Mouse (Mus musculus) liver, adult 2 months (tissue): ENCODE results near the gene Cdk5rap1. TPM values are rescaled to one million over a fixed set of nuclear protein-coding genes. Genes with fewer than 3 reads are reported as not detected.
A peak's percentile ranks its signal among the peaks of the same experiment; 100 is the strongest.

Source experiments
- DNase-seq: peaks from one replicate; pipeline ENCODE4 v3.0.0-alpha.2; 2011; ENCODE audit warnings: low read depth, low spot score; ENCODE audit errors: extremely low read depth
- H3K27ac ChIP-seq: fragments of 200-500 bp; replicated peaks from 2 replicates; pipeline ENCODE4 v1.5.1; 2012; ENCODE audit warnings: low read depth, mild to moderate bottlenecking, control low read depth, inconsistent platforms, low read length; ENCODE audit not compliant: insufficient read depth
- H3K27me3 ChIP-seq: fragments of 200-500 bp; 2 replicates; pipeline ENCODE4 v1.6.1; 2012; ENCODE audit warnings: mild to moderate bottlenecking, moderate library complexity, low read length, inconsistent platforms; ENCODE audit not compliant: control insufficient read depth, insufficient read depth
- H3K36me3 ChIP-seq: fragments of 200-500 bp; 2 replicates; pipeline ENCODE4 v1.6.1; 2012; ENCODE audit warnings: low read length, inconsistent platforms; ENCODE audit not compliant: control insufficient read depth, insufficient read depth
- H3K4me1 ChIP-seq: fragments of 200-500 bp; 2 replicates; pipeline ENCODE4 v1.6.1; 2011; ENCODE audit warnings: low read length; ENCODE audit not compliant: control insufficient read depth, insufficient read depth
- H3K4me3 ChIP-seq: fragments of 200-500 bp; 2 replicates; pipeline ENCODE4 v1.5.1; 2011; ENCODE audit warnings: low read depth, mild to moderate bottlenecking, control low read depth, low read length, moderate library complexity; ENCODE audit not compliant: insufficient read depth
- H3K79me2 ChIP-seq: fragments of 200-500 bp; 2 replicates; pipeline ENCODE4 v1.6.1; 2012; ENCODE audit warnings: inconsistent platforms, mild to moderate bottlenecking, low read length, moderate library complexity; ENCODE audit not compliant: control insufficient read depth, insufficient read depth
- H3K9ac ChIP-seq: fragments of 200-500 bp; 2 replicates; pipeline ENCODE4 v1.6.1; 2012; ENCODE audit warnings: low read depth, mild to moderate bottlenecking, control low read depth, inconsistent platforms, low read length
- CTCF ChIP-seq: fragments of 200-500 bp; IDR thresholded peaks from 2 replicates; pipeline ENCODE4 v1.5.1; 2011; ENCODE audit warnings: low read depth, low read length, control low read depth
- POLR2A ChIP-seq: fragments of 200-500 bp; IDR thresholded peaks from 2 replicates; pipeline ENCODE4 v1.6.1; 2011; ENCODE audit warnings: low read length, control low read depth; ENCODE audit not compliant: insufficient read depth; ENCODE audit errors: extremely low read depth
- WGBS: fragments of 180-500 bp; shearing (Covaris S2); methylation state at CpG from one replicate; pipeline ENCODE4 v1.1.7; 2018; 5-methylcytosine and 5-hydroxymethylcytosine counted together
- polyA plus RNA-seq: library from polyadenylated mRNA; depleted of rRNA; stranded (reverse); fragments of >200 nt; gene quantifications from 2 replicates; pipeline ENCODE4 v1.2.3, GENCODE M21; 2012; rRNA removed
- total RNA-seq: library from RNA; depleted of rRNA; stranded (reverse); fragments of >200 nt; gene quantifications from 2 replicates; pipeline ENCODE4 v1.2.3, GENCODE M21; 2014; rRNA removed

The Cdk5rap1 gene
- total RNA-seq (21.8 and 28.8 TPM in 2 replicates), polyA plus RNA-seq (10.5 and 11.0 TPM in 2 replicates)

DNA sequence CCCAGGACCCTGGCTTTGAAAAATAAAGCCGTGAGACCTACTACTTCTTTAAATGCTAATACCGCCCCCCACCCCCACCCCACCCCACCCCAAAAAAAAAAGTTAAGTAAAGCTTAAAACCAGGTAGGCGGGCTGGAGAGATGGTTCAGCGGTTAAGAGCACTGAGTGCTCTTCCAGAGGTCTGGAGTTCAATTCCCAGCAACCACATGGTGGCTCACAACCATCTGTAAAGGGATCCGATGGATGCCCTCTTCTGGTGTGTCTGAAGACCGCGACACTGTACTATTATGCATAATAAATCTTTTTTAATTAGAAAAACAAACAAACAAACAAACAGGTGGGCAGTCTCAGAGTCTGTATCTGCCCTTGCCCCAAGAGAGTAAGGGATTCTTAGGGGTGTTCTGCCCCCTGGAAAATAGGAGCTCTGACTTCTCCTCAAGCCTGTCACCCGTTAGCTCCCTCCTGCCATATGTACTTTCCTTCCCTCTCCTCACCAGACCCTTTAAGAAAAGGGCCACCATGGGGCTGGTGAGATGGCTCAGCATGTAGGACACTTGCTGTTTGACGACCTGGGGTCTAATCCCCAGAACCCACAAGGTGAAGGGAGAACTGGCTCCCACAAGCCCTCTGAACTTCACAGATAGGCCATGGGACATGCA, at the start of gene Cdk5rap1:
Cdk5rap1 (minus strand) TSS at position 169 of the 659 bp plus-strand sequence.
- H3K4me1 ChIP-seq = peaks cover 2% of the 10 kb centered on the region; the same call in 1 of the 2 replicates
- H3K79me2 ChIP-seq = peaks cover 3% of the 10 kb centered on the region; the same call in 1 of the 2 replicates
- WGBS = 16% methylated on average over 9 of the region's 9 CpGs
- TF ChIP-seq POLR2A = no peak
- TF ChIP-seq CTCF = no peak
- H3K4me3 ChIP-seq = peak within 1 kb of the TSS; percentile 95
- H3K9ac ChIP-seq = peak within 1 kb of the TSS; percentile 92
- H3K36me3 ChIP-seq = peaks cover 5% of the 10 kb centered on the region; the same call in 1 of the 2 replicates
- H3K27me3 ChIP-seq = no peaks in the 10 kb centered on the region
- H3K27ac ChIP-seq = peak within 1 kb of the TSS; percentile 87
- DNase-seq = no peak

GRCm38 (mm10) chr2:154422181-154422580, 49.4 kb upstream of the Cdk5rap1 start:
- 84% methylated on average over 5 of the region's 5 CpGs for WGBS
- H3K4me3 ChIP-seq = no peak overlapping the region
- H3K9ac ChIP-seq = no peak overlapping the region
- no peaks in the 10 kb centered on the region for H3K36me3 ChIP-seq
- DNase-seq = no peak
- no peaks in the 10 kb centered on the region for H3K79me2 ChIP-seq
- H3K27ac ChIP-seq = no peak overlapping the region
- no peaks in the 10 kb centered on the region for H3K4me1 ChIP-seq
- H3K27me3 ChIP-seq = no peaks in the 10 kb centered on the region
- TF ChIP-seq CTCF = no peak
- no peak for TF ChIP-seq POLR2A

GRCm38 (mm10) chr2:154420942-154421731, 48.3 kb upstream of the Cdk5rap1 start:
- TF ChIP-seq CTCF (no peak), POLR2A (no peak)
- no peak overlapping the region for H3K9ac ChIP-seq
- DNase-seq = no peak
- no peaks in the 10 kb centered on the region for H3K36me3 ChIP-seq
- no peaks in the 10 kb centered on the region for H3K4me1 ChIP-seq
- no peak overlapping the region for H3K4me3 ChIP-seq
- WGBS = 76% methylated on average over 7 of the region's 7 CpGs
- H3K27ac ChIP-seq = no peak overlapping the region
- no peaks in the 10 kb centered on the region for H3K27me3 ChIP-seq
- no peaks in the 10 kb centered on the region for H3K79me2 ChIP-seq

- Histone ChIP-seq H3K79me2 (no peaks in the 10 kb centered on the region), H3K4me3 (no peak overlapping the region), H3K9ac (no peak overlapping the region), H3K27me3 (no peaks in the 10 kb centered on the region), H3K4me1 (no peaks in the 10 kb centered on the region), H3K36me3 (no peaks in the 10 kb centered on the region), H3K27ac (no peak overlapping the region)
- DNase-seq = no peak
- 93% methylated on average over 9 of the region's 9 CpGs for WGBS
- TF ChIP-seq POLR2A = no peak
- no peak for TF ChIP-seq CTCF
These were observed 47.1 kb upstream of the Cdk5rap1 start for GRCm38 (mm10) chr2:154419631-154420515.

GRCm38 (mm10) chr2:154418001-154418400, 45.2 kb upstream of the Cdk5rap1 start:
- Histone ChIP-seq H3K27ac (no peak overlapping the region), H3K36me3 (no peaks in the 10 kb centered on the region), H3K27me3 (no peaks in the 10 kb centered on the region), H3K9ac (no peak overlapping the region), H3K4me3 (no peak overlapping the region), H3K4me1 (no peaks in the 10 kb centered on the region), H3K79me2 (no peaks in the 10 kb centered on the region)
- TF ChIP-seq CTCF (no peak), POLR2A (no peak)
- no peak for DNase-seq
- WGBS = 93% methylated on average over 7 of the region's 7 CpGs
